Mouse (Mus musculus) testis, adult 2 months (tissue): ENCODE data around the gene Gm20388. TPM values are rescaled to one million over a fixed set of nuclear protein-coding genes. Genes with fewer than 3 reads are reported as not detected.
"Not testable (repeated sequence)": the region's sequence is repeated elsewhere in the genome, so short reads cannot be mapped to it uniquely, and the experiment has no call there.

Source experiments
- H3K27ac ChIP-seq: fragments of 200-500 bp; 2 replicates; pipeline ENCODE4 v1.5.1; 2012; ENCODE audit warnings: low read depth, low read length; ENCODE audit not compliant: control insufficient read depth, insufficient read depth
- H3K27me3 ChIP-seq: fragments of 200-500 bp; 2 replicates; pipeline ENCODE4 v1.6.1; 2012; ENCODE audit warnings: mild to moderate bottlenecking, low read length, moderate library complexity; ENCODE audit not compliant: control insufficient read depth, insufficient read depth
- H3K36me3 ChIP-seq: fragments of 200-500 bp; 2 replicates; pipeline ENCODE4 v1.6.1; 2012; ENCODE audit warnings: mild to moderate bottlenecking, low read length; ENCODE audit not compliant: control insufficient read depth, insufficient read depth
- H3K4me1 ChIP-seq: fragments of 200-500 bp; 2 replicates; pipeline ENCODE4 v1.6.1; 2012; ENCODE audit warnings: low read length; ENCODE audit not compliant: control insufficient read depth, insufficient read depth
- H3K4me3 ChIP-seq: fragments of 200-500 bp; 2 replicates; pipeline ENCODE4 v1.5.1; 2012; ENCODE audit warnings: low read depth, mild to moderate bottlenecking, low read length, moderate library complexity, mixed read lengths; ENCODE audit not compliant: control insufficient read depth
- CTCF ChIP-seq: fragments of 200-500 bp; IDR thresholded peaks from 2 replicates; pipeline ENCODE4 v1.5.1; 2012; ENCODE audit warnings: low read depth, mild to moderate bottlenecking, inconsistent platforms, low read length, moderate library complexity; ENCODE audit not compliant: control insufficient read depth, insufficient read depth, insufficient replicate concordance
- POLR2A ChIP-seq: fragments of 200-500 bp; IDR thresholded peaks from 2 replicates; pipeline ENCODE4 v1.6.1; 2012; ENCODE audit warnings: low read depth, mild to moderate bottlenecking, inconsistent platforms, low read length, moderate library complexity; ENCODE audit not compliant: control insufficient read depth
- polyA plus RNA-seq: library from polyadenylated mRNA; depleted of rRNA; stranded (reverse); fragments of >200 nt; gene quantifications from 2 replicates; pipeline ENCODE4 v1.2.3, GENCODE M21; 2012

Gm20388 gene
- polyA plus RNA-seq, 1 experiment, result 5.6 TPM

DNA sequence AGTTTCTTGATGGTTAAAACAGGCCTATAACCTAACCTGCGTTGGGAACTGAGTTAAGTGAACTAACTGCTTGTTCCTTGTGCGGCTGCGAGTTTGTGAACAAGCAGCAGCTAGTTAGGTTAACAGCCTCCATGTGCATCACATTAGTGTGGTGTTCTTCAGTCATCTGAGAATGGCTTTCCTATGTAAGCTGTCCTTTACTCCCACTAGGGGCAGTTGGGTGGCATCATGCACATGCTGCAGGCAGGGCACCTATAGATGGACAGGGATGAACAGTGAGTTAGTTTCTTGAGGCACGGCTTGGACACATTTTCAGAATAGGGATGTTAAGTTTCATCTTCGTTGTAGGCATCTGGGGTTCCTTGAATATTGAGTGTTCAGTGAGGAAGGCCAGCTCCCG, 3344.5 kb downstream of the Gm20388 start:
- no peak for TF ChIP-seq CTCF
- no peak for TF ChIP-seq POLR2A
- Histone ChIP-seq H3K4me1 (peaks cover 9% of the 10 kb centered on the region), H3K36me3 (no peaks in the 10 kb centered on the region; the same call in 1 of the 2 replicates), H3K27ac (no peak overlapping the region), H3K27me3 (no peaks in the 10 kb centered on the region), H3K4me3 (peak overlapping the region; percentile 96; the same call in 1 of the 2 replicates)

DNA sequence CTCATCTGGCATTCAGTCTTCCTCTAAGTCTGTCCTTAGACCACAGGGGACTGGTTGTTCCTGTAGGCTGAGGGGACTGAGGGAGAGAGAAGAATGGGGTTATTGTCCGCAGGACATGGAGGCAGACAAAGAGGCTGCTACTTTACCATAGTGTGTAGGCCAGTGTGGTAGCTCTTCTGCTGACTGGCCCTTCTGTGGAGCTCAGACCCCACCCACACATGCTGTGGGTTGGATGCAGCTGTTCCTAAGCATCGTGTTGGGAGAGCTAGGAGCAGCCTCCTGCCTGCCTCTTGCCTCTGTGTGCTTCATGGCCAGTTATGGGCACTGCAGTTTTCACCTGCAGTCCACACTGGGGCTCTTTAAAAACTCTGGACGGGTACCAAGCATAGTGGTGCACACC, 3346.5 kb downstream of the Gm20388 start:
- peaks cover 1% of the 10 kb centered on the region; the same call in 1 of the 2 replicates for H3K36me3 ChIP-seq
- H3K27me3 ChIP-seq, result no peaks in the 10 kb centered on the region
- peaks cover 9% of the 10 kb centered on the region for H3K4me1 ChIP-seq
- TF ChIP-seq CTCF, result no peak
- TF ChIP-seq POLR2A, result no peak
- H3K27ac ChIP-seq, result no peak overlapping the region
- no peak overlapping the region for H3K4me3 ChIP-seq

GRCm38 (mm10) chr8:123257593-123257992, 3347.0 kb downstream of the Gm20388 start:
- not testable (repeated sequence) for H3K36me3 ChIP-seq, H3K27me3 ChIP-seq, H3K27ac ChIP-seq, H3K4me3 ChIP-seq, H3K4me1 ChIP-seq

DNA sequence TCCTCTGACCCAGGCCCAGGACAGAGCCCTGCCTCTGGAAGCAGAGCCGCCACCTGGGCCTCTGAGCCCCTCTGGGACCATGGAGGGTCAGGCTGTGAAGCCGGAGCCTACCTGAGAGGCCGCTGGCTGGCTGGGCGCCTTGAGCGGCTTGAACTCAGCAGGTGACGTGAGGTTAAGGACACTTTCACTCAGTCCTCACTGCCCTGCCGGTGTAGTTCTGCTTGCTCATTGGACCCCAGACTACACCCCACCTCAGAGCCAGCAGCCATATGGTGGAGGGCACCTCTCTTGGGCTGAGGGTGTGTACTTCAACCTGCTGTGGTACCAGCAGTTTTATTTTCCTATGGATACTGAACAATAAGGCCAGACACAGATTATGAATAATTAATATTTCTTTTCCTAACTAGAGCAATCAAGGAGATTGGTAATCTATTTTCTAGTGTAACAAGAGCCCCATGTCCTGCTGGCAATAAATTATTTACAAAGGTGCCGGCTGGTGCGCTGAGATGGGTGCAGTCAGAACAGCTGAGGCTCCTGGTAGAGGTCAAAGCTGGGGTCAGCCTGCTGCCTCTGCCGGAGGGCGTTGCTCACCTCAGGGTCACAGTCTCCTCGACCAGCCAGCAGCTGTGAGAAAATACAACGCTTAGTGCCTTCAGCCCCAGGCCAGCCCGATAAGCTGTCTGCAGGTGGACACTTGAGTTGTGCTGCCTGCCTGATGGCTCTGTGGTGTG, 3357.4 kb downstream of the Gm20388 start:
- Histone ChIP-seq H3K27ac (no peak overlapping the region), H3K4me3 (no peak overlapping the region), H3K27me3 (no peaks in the 10 kb centered on the region), H3K4me1 (no peaks in the 10 kb centered on the region), H3K36me3 (peaks cover 6% of the 10 kb centered on the region)
- TF ChIP-seq POLR2A, result no peak
- TF ChIP-seq CTCF, result no peak

GRCm38 (mm10) chr8:123271147-123271546, 3360.5 kb downstream of the Gm20388 start:
- Histone ChIP-seq H3K27ac (no peak overlapping the region), H3K36me3 (peaks cover 1% of the 10 kb centered on the region; the same call in 1 of the 2 replicates), H3K4me1 (no peaks in the 10 kb centered on the region), H3K27me3 (no peaks in the 10 kb centered on the region), H3K4me3 (no peak overlapping the region)
- TF ChIP-seq CTCF, result no peak
- TF ChIP-seq POLR2A, result no peak

GRCm38 (mm10) chr8:123271901-123272300, 3361.3 kb downstream of the Gm20388 start:
- TF ChIP-seq CTCF (no peak), POLR2A (no peak)
- Histone ChIP-seq H3K27me3 (no peaks in the 10 kb centered on the region), H3K27ac (no peak overlapping the region), H3K36me3 (peaks cover 1% of the 10 kb centered on the region), H3K4me3 (no peak overlapping the region), H3K4me1 (no peaks in the 10 kb centered on the region)

DNA sequence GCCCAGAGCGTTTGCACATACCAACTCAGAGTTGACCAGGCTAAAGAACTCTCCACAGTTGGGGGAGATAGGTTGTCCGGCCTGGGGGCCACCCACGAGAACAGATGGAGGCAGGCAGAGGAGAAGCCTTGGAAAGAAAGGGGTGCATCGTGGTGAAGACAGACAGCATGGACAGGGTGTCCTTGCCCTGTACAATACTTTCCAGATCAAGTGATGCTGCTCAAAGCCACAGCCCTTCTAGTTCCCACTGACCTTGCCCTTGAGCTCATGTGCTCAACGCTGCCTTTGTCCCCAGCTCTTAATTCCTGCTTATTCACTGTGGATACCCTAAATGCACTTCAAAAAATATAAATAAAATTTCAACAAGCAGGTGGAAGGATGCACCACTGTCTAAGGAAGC, 3363.8 kb downstream of the Gm20388 start:
- peaks cover 1% of the 10 kb centered on the region for H3K36me3 ChIP-seq
- no peaks in the 10 kb centered on the region for H3K27me3 ChIP-seq
- TF ChIP-seq CTCF (no peak), POLR2A (no peak)
- no peak overlapping the region for H3K4me3 ChIP-seq
- H3K27ac ChIP-seq, result no peak overlapping the region
- H3K4me1 ChIP-seq, result no peaks in the 10 kb centered on the region
